Mouse (Mus musculus): Measurements from ENCODE around the gene Uqcc2. TPM values are rescaled to one million over a fixed set of nuclear protein-coding genes. Genes with fewer than 3 reads are reported as not detected.

Gene Uqcc2
- polyA plus RNA-seq, 1 experiment from 2014 or later: 372 TPM

Small RNAs within 50 kb of the gene (microRNA-seq; reads per million reads assigned to microRNA genes)
- gene Mir7677: not detected

Other genes starting within 250 kb of the Uqcc2 start
- 3.3 and 3.5 TPM in 2 replicates for gene Kifc5b, start 216.8 kb downstream of the Uqcc2 start, polyA plus RNA-seq (2015; fragmentation: Nextera tagmentation; extraction: Ambion mirVana)
- gene Phf1, start 200.9 kb downstream of the Uqcc2 start, polyA plus RNA-seq (2015; fragmentation: Nextera tagmentation; extraction: Ambion mirVana): 27.2 and 29.5 TPM in 2 replicates
- gene Cuta, start 194.3 kb downstream of the Uqcc2 start, polyA plus RNA-seq (2015; fragmentation: Nextera tagmentation; extraction: Ambion mirVana): 127 and 131 TPM in 2 replicates
- gene Syngap1, start 192.7 kb downstream of the Uqcc2 start, polyA plus RNA-seq (2015; fragmentation: Nextera tagmentation; extraction: Ambion mirVana): 6.0 and 7.3 TPM in 2 replicates
- 15.4 and 16.9 TPM in 2 replicates for gene Zbtb9, start 160.7 kb downstream of the Uqcc2 start, polyA plus RNA-seq (2015; fragmentation: Nextera tagmentation; extraction: Ambion mirVana)
- gene Bak1, start 104.9 kb downstream of the Uqcc2 start, polyA plus RNA-seq (2015; fragmentation: Nextera tagmentation; extraction: Ambion mirVana): 3.5 and 4.2 TPM in 2 replicates
- gene Itpr3, start 76.6 kb downstream of the Uqcc2 start, polyA plus RNA-seq (2015; fragmentation: Nextera tagmentation; extraction: Ambion mirVana): 0.78 and 0.80 TPM in 2 replicates
- gene Ip6k3, start 33.9 kb upstream of the Uqcc2 start, polyA plus RNA-seq (2015; fragmentation: Nextera tagmentation; extraction: Ambion mirVana): 0.21 and 0.40 TPM in 2 replicates
- 26.1 and 26.7 TPM in 2 replicates for gene Lemd2, start 70.6 kb upstream of the Uqcc2 start, polyA plus RNA-seq (2015; fragmentation: Nextera tagmentation; extraction: Ambion mirVana)